Mouse (Mus musculus) C2C12 (cell line): ENCODE data around the gene Tnfrsf21. TPM values are rescaled to one million over a fixed set of nuclear protein-coding genes. Genes with fewer than 3 reads are reported as not detected.

ENCODE experiments used
- H3K27me3 ChIP-seq: one replicate; pipeline ENCODE4 v1.6.1; 2011; ENCODE audit not compliant: control insufficient read depth, insufficient read depth, insufficient read length
- H3K36me3 ChIP-seq: one replicate; pipeline ENCODE4 v1.6.1; 2011; ENCODE audit not compliant: control insufficient read depth, insufficient read depth
- H3K4me3 ChIP-seq: one replicate; pipeline ENCODE4 v1.5.1; 2011; ENCODE audit warnings: mild to moderate bottlenecking, control low read depth; ENCODE audit not compliant: poor library complexity, insufficient read depth, severe bottlenecking
- H3K79me2 ChIP-seq: one replicate; pipeline ENCODE4 v1.6.1; 2011; ENCODE audit not compliant: control insufficient read depth, insufficient read depth
- H3K79me3 ChIP-seq: one replicate; pipeline ENCODE4 v1.6.1; 2011; ENCODE audit warnings: low read depth, control low read depth
- H3ac ChIP-seq: one replicate; pipeline ENCODE3; 2011; ENCODE audit warnings: low read depth; ENCODE audit not compliant: control insufficient read depth, insufficient read length
- CEBPB ChIP-seq: IDR thresholded peaks from one replicate; pipeline ENCODE4 v1.6.1; 2011; ENCODE audit warnings: low read depth, mild to moderate bottlenecking, control low read depth, moderate library complexity
- CTCF ChIP-seq: IDR thresholded peaks from one replicate; pipeline ENCODE4 v1.5.1; 2011; ENCODE audit not compliant: control insufficient read depth, insufficient read depth, insufficient read length
- FOSL1 ChIP-seq: IDR thresholded peaks from one replicate; pipeline ENCODE4 v1.8.0; 2011; ENCODE audit warnings: mild to moderate bottlenecking, low read length; ENCODE audit not compliant: poor library complexity, insufficient read depth, severe bottlenecking
- MAX ChIP-seq: IDR thresholded peaks from one replicate; pipeline ENCODE4 v1.6.1; 2011; ENCODE audit warnings: mild to moderate bottlenecking, control low read depth
- MYOD1 ChIP-seq: IDR thresholded peaks from one replicate; pipeline ENCODE4 v1.6.1; 2011; ENCODE audit warnings: low read depth; ENCODE audit not compliant: control insufficient read depth, insufficient read length
- MYOG ChIP-seq: IDR thresholded peaks from one replicate; pipeline ENCODE4 v1.6.1; 2011; ENCODE audit not compliant: control insufficient read depth, insufficient read length; ENCODE audit errors: extremely low read depth
- USF1 ChIP-seq: IDR thresholded peaks from one replicate; pipeline ENCODE4 v1.6.1; 2011; ENCODE audit warnings: low read depth, mild to moderate bottlenecking, control low read depth, moderate library complexity
- polyA plus RNA-seq: library from polyadenylated mRNA; unstranded; fragments of >200 nt; fragmentation: generic; extraction: Trizol; gene quantifications from one replicate; pipeline ENCODE4 v1.2.1, GENCODE M21; 2012; ENCODE audit warnings: missing spikeins

Tnfrsf21 gene
- polyA plus RNA-seq, 1 experiment, result 4.6 TPM

DNA sequence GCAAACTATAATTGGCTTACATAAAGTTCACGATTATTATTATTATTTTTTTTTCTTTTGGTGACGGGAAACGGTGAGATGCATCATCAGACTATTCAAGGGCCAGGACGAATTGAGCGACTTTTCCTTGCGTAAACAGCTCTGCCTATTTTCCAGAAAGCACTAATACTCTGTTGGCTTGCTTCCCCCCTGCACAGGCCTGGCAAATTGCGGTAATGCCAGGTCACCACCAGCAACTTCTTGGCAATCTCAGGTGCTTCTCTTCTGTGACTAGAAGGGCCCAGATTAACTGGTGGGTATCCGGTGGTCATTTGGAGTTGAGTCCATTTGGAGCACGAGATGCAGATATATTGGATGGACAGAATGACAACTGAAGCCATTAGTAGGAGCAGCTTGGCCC lies 5.7 kb downstream of the Tnfrsf21 start:
- TF ChIP-seq USF1, result no peak
- no peak for TF ChIP-seq CEBPB
- no peak for TF ChIP-seq MAX
- no peak for TF ChIP-seq MYOD1
- TF ChIP-seq MYOG, result no peak
- no peak for TF ChIP-seq CTCF
- no peak for TF ChIP-seq FOSL1
- H3K27me3 ChIP-seq, result no peaks in the 10 kb centered on the region
- no peak overlapping the region for H3K4me3 ChIP-seq
- H3K36me3 ChIP-seq, result no peaks in the 10 kb centered on the region
- H3ac ChIP-seq, result no peak overlapping the region
- peaks cover 5% of the 10 kb centered on the region for H3K79me2 ChIP-seq
- H3K79me3 ChIP-seq, result no peaks in the 10 kb centered on the region

DNA sequence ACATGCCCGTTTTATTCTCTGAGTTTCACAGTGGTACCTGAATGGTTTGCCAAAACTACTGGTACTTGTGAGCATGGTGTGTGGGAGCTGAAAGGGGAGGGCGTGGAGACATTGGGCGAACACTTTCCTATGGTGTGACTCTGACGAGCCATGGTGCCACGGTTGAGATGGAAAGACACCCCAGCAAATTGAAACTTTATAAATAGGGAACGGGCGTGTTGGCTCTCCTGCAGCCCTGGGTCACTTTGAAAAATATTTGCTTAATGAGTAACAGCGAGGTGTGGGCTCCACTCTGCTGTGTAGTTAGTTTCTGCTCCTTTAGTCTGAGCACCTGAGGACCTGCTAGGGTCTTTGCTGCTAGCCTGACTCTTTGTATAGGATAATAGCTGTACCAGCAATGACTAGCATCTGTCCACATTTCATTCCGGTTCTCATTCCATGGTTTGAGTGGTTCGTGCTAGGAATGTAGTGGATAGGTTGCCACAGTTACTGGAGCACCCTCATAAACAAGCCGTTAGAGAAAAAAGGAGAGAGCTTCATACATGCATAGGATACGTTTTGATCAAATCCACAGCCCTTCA lies 7.4 kb downstream of the Tnfrsf21 start:
- H3ac ChIP-seq, result no peak overlapping the region
- TF ChIP-seq MAX, result no peak
- TF ChIP-seq FOSL1, result no peak
- no peak for TF ChIP-seq CTCF
- TF ChIP-seq MYOG, result no peak

GRCm38 (mm10) chr17:43024531-43024930 lies 8.2 kb downstream of the Tnfrsf21 start:
- peaks cover 5% of the 10 kb centered on the region for H3K79me2 ChIP-seq
- TF ChIP-seq MAX (no peak), FOSL1 (no peak), CTCF (no peak), CEBPB (no peak), MYOG (no peak), USF1 (no peak), MYOD1 (no peak)
- no peak overlapping the region for H3ac ChIP-seq
- no peaks in the 10 kb centered on the region for H3K79me3 ChIP-seq
- H3K36me3 ChIP-seq, result no peaks in the 10 kb centered on the region
- no peak overlapping the region for H3K4me3 ChIP-seq
- no peaks in the 10 kb centered on the region for H3K27me3 ChIP-seq

More for the DNA sequence above, 7.4 kb downstream of the Tnfrsf21 start:
- Histone ChIP-seq H3K79me3 (no peaks in the 10 kb centered on the region), H3K36me3 (no peaks in the 10 kb centered on the region), H3K4me3 (no peak overlapping the region), H3K79me2 (peaks cover 5% of the 10 kb centered on the region), H3K27me3 (no peaks in the 10 kb centered on the region)

GRCm38 (mm10) chr17:43025048-43025447 lies 8.7 kb downstream of the Tnfrsf21 start:
- TF ChIP-seq USF1, result no peak
- TF ChIP-seq MYOG, result no peak
- TF ChIP-seq MYOD1, result no peak
- TF ChIP-seq MAX, result no peak
- no peak for TF ChIP-seq FOSL1
- no peak for TF ChIP-seq CTCF
- no peak for TF ChIP-seq CEBPB
- no peak overlapping the region for H3ac ChIP-seq
- H3K79me3 ChIP-seq, result no peaks in the 10 kb centered on the region
- H3K27me3 ChIP-seq, result no peaks in the 10 kb centered on the region
- no peaks in the 10 kb centered on the region for H3K36me3 ChIP-seq
- peaks cover 5% of the 10 kb centered on the region for H3K79me2 ChIP-seq
- no peak overlapping the region for H3K4me3 ChIP-seq

DNA sequence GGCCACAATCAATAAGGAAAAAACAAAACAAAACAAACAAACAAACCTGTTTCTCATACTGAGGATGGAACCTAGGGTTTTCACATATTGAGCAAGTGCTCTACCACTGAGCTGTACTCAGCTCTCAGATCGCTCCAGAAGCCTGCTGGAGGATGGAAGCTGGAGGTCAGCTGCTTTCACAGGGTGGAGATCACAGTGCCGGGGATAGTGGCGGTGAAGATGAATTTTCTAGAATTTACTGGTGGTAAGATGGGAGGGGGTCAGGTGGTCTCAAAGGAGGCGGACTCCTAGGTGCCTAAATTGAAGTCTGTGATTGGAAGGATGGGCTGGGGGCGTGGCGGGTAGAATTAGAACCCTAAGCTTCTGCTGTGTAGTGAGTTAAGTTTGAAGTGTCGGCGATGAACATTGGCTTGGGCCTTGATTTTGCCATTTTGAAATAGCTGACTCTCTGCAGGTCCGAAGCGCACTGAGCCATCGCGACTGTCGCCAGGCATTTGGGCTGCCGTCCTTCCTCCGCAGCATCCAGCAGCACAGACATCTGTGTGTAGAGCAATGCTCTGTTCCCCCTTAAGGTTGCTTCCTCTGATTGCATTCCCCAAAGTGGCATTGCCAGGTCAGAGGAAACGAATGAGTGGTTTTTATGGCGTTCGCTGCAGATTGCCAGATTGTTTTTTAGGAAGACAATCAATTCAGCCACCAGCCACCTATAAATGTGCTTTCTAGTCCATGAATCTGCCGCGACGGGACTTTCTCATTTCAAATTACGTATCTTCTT lies 9.7 kb downstream of the Tnfrsf21 start:
- Histone ChIP-seq H3ac (no peak overlapping the region), H3K79me2 (peaks cover 5% of the 10 kb centered on the region), H3K36me3 (no peaks in the 10 kb centered on the region), H3K4me3 (no peak overlapping the region), H3K79me3 (no peaks in the 10 kb centered on the region), H3K27me3 (no peaks in the 10 kb centered on the region)
- no peak for TF ChIP-seq USF1

GRCm38 (mm10) chr17:43026708-43027107 lies 10.4 kb downstream of the Tnfrsf21 start:
- peaks cover 5% of the 10 kb centered on the region for H3K79me2 ChIP-seq

More at GRCm38 (mm10) chr17:43026708-43027107, 10.4 kb downstream of the Tnfrsf21 start:
- no peak overlapping the region for H3ac ChIP-seq
- TF ChIP-seq CEBPB (no peak), MYOD1 (no peak), CTCF (no peak), USF1 (no peak), MYOG (no peak), MAX (no peak), FOSL1 (no peak)
- H3K36me3 ChIP-seq, result no peaks in the 10 kb centered on the region
- H3K27me3 ChIP-seq, result no peaks in the 10 kb centered on the region
- no peak overlapping the region for H3K4me3 ChIP-seq
- no peaks in the 10 kb centered on the region for H3K79me3 ChIP-seq
